Mouse (Mus musculus) testis, adult 2 months (tissue): ENCODE results near the gene Ifi202b.

Experiments
- CTCF ChIP-seq: fragments of 200-500 bp; IDR thresholded peaks from 2 replicates; pipeline ENCODE4 v1.5.1; 2012; ENCODE audit warnings: low read depth, mild to moderate bottlenecking, inconsistent platforms, low read length, moderate library complexity; ENCODE audit not compliant: control insufficient read depth, insufficient read depth, insufficient replicate concordance
- POLR2A ChIP-seq: fragments of 200-500 bp; IDR thresholded peaks from 2 replicates; pipeline ENCODE4 v1.6.1; 2012; ENCODE audit warnings: low read depth, mild to moderate bottlenecking, inconsistent platforms, low read length, moderate library complexity; ENCODE audit not compliant: control insufficient read depth

GRCm38 (mm10) chr1:173953563-173953962 is 29.0 kb downstream of the Ifi202b start:
- TF ChIP-seq POLR2A, result no peak
- no peak for TF ChIP-seq CTCF
